Mouse (Mus musculus) layer of hippocampus, adult 9-10 months (tissue): ENCODE measurements around the gene Fscn2.

ENCODE experiments used
- DNase-seq: peaks from one replicate; pipeline ENCODE4 v3.0.0; 2022; ENCODE audit warnings: low spot score

The Fscn2 gene

GRCm38 (mm10) chr11:120360062-120360461, 1.3 kb upstream of the Fscn2 start:
- DNase-seq = no peak

- no peak for DNase-seq
These were observed 579 bp upstream of the Fscn2 start for GRCm38 (mm10) chr11:120360755-120361154.

- no peak for DNase-seq
These were observed 1.6 kb downstream of the Fscn2 start for GRCm38 (mm10) chr11:120362891-120363290.

DNA sequence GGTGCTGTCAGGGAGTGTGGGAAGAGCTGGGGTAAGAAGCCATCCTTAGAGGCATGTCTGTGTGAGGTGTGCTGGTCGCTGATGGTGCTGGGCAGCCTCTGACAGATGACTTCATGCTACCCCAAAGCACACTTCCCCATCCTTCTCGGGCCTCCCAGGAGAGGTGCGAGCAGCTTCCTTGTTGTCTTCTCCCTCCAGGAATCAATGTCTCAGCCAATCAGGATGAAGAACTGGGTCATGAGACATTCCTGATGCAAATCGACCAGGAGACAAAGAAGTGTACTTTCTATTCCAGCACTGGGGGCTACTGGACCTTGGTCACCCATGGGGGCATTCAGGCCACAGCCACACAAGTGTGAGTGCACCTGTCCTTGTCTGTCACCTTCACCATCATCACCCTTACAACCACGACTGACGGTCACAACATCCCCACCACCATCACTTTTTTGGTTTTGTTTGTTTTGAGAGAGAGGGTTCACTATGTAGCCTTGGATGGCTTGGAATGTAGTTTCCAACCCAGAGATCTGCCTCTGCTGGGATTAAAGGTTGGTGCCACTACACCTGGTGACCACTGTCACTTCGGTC, 5.2 kb downstream of the Fscn2 start:
- DNase-seq = no peak

- DNase-seq = no peak
These were observed 8.3 kb downstream of the Fscn2 start for GRCm38 (mm10) chr11:120369656-120370055.

GRCm38 (mm10) chr11:120373025-120373424, 11.7 kb downstream of the Fscn2 start:
- no peak for DNase-seq

DNA sequence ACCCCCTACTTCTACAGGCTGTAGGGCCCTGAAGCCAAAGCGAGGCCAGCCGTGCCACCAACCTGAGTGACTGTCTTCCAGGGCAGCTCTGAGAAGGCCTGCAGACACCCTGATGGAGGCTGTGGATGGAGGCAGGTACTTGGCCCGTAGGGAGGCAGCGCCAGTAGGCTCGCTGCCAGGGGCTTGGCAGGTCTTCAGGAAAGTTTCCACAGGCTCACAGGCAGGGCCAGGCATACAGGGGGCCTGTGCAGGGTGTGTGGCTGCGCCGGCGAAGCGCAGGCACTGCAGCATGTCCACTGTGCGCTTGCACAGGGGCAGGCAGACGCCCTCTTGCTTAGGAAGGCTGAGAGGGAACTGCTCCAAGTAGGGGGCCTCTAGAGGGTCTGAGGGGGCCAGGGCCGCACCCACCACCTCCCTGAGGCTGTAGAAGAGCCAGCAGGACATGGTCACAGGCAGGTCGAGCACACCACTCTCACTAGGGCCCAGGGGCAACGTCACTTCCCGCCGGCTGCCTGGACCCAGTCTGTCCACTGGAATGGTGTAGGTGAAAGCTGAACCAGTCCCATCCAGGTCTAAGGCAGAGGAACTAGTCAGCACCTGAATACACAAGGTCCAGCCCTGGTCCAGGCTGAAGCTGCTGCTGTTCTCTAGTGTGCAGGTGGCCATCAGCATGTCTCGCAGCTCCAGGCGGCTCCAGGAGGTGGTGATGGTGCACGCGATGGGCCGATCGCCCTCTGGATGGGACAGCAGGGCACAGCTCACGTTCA, 12.7 kb downstream of the Fscn2 start:
- DNase-seq = no peak

DNA sequence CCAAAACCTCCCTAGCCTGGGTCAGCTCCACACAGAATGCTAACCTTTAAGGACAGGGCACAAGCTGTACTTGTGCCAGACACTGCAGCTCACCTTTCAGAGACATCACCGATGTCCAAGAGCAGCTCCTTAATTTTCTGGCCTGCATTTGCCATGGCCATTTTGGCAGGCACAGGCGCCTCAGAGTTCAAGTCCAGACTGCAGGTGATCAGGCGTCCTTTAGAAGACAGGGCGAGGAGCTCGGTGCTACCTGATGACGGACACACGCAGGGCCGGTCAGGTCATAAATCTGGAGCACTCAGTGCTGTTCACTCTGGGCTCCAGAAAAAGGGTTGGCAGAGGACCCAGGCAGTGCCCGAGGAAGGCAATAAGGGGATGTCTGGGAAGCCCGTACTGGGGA, 14.0 kb downstream of the Fscn2 start:
- DNase-seq = no peak

DNA sequence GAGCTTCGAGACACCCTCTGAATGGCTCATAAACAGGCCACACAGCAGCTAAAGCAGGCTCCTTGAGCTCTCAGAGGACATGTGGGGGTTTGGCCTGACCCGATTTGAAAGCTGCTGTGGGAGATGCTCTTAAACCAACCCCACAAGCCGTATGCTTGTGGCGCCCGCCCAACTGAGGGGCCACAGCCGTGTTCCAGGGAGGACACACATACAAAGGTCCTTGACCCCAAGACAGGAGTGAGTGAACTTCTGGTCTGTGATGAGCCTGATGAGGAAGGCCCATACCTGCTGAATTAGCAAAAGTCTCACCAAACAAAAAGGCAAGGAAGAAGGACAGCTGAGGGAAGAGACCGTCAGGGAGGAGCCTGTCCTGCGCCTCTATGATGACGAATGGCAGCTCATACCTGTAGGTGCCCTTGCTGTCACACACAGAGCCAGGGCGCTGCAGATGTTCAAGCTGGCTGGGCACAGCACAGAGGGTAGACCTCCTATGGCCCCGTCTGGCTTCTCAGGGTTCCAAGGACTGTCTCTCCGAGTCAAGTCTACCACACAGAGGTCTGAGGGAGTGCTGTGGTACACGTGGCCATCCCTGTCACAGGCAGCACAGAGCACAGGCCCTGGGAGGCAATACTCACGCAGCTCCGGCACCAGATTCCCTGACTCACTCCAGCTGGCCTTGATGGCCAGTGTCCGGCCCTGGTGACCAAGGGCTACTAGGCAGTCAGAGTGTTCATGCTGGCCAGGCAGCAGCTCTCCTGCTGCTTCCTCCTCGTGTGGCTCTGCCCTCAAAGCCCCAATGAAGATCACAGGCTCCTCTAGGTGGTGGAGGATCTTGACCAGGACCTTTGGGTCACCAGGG, 15.2 kb downstream of the Fscn2 start:
- DNase-seq = no peak

DNA sequence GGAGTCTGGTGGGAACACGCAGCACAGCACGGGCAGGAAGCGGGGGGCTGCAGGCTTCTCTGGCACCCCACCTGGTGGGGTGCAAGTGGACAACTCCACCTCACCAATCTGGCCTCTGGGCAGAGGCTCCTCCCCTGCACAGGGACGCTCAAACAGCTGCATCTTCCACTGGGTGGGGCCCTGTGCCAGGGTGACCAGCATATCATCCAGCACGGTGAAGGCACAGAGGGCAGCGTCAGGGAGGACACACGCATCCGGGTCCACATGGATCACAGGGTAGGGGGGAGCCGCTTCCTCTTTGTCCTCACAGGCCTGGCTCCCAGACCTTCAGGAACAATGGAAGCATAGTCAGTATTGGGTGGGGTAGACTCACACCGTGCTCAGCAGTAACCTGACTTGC, 16.0 kb downstream of the Fscn2 start:
- no peak for DNase-seq

DNA sequence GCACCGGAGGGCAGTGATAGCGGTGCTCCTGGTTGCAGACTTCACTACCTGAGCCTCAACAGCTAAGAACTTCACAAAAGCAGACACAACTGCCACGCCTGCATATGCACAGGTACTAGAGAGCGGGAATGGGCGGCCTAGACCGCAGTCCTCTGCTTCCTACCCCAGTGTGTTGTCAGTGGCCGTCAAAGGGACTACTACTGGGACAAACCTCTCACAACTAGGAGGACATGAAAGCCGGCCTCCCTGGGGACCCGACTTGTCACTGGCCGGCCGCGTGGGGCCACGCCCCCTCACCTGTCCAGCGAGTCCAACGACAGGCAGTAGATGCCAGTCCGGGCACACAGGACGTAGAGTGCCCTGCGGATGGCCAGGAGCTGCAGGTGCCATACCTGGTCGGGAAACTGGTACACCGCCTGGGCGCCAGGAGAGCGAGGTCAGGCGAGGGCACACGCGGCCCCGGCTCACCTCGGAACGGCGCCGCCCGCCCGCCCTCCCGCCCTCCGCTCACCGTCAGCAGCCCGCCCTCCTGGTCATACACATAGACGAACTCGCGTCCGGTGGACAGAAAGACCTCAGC, 16.8 kb downstream of the Fscn2 start:
- no peak for DNase-seq

DNA sequence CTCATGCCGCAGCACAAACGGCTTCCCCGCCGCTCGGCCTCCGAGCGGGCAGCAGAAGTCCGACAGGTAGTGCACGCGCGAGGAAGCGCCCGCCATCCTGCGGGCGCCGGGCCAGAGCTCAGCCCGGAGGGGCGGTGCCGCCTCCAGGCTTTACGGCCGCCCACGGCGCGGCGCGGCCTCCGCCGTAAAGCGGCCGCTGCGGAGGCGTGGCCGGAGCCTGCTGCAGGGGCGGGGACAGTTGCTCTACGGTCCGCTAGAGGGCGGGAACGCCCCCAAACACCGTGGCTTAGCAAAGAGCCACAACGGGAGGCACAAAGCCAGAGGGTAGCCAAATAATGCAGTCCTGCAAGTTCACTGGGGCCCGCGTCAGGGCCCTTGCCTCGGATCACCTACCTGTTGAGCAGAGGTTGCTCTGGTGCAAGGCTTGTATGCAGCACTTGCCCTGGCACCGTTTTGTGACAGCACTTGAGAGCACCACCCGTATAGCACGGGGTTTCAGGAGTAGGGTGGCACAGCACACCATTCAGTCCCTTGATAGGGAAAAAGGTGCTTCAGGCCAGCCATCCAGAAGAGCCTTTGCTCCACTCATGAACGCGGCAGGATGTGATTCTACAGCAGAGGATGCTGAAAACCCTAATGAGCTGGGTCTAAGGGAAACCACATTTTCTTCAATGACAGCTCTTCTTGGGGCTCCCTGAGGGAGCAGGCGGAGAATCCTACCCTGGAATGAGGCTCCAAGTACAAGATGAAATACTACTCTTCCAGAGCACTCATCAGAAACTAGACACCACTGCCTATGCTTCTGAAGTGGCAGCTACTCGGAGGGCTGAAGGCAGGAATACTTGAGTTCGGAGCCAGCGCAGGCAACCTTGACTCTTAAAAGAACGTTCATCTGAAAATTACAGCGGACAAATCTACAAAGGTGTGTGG, 17.5 kb downstream of the Fscn2 start, which contains the start of gene Faap100:
TSS of gene Faap100 (minus strand) at position 154 of the 930 bp plus-strand sequence.
- peak; percentile 70 for DNase-seq

DNA sequence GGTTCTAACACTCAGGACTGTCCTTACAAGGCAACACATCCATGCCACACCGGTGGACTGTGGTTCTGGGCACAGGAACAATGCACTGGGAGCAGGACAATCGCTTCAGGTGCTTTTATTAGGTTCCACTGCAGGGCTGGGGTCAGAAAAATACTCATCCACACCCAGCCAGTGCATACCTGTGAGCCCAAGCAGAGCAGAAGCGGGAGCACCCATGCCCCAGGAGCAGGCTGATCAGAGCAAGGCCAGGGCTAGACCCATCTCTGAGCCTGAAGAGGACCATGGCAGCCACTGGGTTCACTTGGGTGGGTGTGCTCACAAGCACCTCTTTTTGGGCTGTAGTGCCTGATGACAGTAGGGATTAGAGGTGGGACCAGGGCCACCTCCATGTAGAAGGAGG, 18.9 kb downstream of the Fscn2 start:
- no peak for DNase-seq

DNA sequence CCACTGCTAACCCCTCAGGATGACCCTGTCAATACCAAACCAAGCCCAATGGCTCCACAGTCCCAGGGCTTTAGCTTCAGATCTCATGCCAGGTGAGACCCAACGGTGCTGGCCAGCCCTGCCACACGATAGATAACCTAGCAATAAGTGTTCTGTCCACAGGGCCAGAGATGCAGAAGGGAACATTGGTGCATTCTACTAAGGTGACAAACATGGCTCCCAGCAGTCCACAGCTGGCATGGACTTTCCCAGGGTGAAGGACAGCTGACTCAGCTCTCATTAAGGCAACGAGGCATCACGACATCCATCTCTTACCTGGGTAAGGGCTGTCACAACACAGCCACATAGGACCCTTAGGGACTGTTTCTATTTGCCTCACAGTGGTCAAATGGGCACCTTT, 19.8 kb downstream of the Fscn2 start:
- DNase-seq = no peak

DNA sequence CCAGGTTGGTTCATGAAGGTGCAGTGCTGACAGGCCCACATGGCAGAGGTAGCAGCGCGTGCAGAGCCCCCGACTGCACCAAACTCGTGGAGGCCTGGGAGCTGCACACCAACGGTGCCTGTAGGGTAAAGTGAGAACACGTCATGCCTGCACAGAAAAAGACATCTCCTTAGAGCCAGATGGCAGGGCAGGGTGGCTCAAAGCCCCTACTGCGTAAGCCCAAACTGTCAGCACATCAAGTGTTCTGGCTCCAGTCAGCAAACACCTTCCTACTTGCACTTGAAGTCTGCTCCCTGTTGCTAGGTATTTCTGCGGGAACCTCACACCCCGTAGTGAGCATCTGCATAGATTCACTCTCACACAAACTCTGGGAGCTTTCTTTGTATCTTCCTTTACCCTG, 21.2 kb downstream of the Fscn2 start:
- no peak for DNase-seq

- DNase-seq = no peak
These were observed 25.3 kb downstream of the Fscn2 start for GRCm38 (mm10) chr11:120386632-120387031.

- no peak for DNase-seq
These were observed 25.8 kb downstream of the Fscn2 start for GRCm38 (mm10) chr11:120387157-120387556.

DNA sequence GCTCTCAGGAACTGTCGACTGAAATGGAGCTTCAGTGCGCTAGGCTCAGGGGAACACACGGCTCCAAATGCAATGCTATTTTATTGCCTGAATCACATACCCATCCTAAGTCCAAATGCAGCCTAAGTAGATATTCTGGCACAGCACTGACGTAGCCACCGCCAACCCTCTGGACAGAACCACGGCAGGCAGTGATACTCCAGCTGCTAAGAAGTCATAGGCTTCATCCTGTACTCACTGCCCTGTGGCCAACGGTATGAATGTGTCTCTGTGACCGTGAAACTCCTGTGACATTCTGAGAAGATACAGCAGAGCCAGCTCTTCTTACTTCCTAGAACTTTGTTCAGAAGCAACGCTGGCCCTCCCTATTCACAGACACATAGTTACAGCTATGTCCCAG, 27.2 kb downstream of the Fscn2 start:
- no peak for DNase-seq

DNA sequence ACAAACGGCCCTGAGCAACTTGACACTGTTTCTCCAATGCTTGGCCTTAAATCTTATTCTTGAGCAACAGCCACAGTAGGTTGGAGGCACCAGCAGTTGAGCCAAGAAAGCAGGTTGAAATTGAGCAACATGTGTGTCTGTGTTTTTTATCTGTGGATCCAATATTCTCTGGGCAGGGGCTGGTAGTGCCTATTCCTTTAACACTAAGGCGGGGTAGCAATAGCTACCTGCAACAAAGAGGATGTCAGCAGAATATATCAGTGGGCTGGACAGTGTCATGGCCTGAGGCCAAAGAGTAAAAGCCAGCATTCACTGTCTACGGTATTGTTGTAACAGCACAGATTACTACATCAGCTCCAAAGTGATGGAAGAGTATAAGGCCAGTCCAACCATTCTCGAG, 34.3 kb downstream of the Fscn2 start:
- no peak for DNase-seq

DNA sequence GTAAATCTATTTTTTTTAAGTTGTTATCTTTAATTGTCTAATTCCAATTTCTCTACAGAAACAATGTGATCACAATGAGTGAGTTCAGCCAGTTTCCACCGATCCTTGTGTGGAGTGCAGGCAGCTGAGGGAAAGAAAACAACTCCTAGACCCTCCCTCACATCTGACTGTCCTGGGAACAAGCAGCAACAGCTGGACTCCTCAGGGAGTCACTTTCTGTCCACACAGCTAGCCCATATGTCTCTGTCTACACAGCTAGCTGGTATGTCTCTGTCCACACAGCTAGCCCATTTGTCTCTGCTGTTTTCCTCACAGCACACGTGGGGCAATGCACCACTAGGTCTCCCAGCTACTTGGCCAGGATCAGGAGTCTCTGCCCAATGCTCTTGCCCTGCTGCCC, 36.3 kb downstream of the Fscn2 start:
- no peak for DNase-seq

DNA sequence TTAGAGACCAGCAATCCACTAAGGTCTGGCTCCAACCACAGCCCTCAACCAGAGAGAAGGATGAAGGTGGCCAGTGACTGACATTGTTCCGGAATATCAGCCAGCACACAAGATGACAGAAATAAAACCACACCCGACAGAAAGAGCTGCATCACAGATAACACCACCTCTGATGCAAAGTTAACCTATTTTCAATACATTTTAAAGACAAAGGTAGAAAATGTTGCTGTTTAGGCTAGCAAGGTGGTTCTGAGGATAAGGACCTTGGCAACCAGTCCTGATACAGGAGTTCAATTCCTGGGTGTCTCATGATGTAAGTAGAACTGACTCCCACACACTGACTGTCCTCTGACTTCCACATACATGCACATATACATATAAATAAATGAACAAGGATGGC, 38.0 kb downstream of the Fscn2 start:
- DNase-seq = no peak
